Mouse (Mus musculus) embryonic facial prominence, embryonic 14.5 days (tissue): Measurements from ENCODE around the gene Cdc25a. TPM values are rescaled to one million over a fixed set of nuclear protein-coding genes. Genes with fewer than 3 reads are reported as not detected.

Experiments
- ATAC-seq: fragments of 200-750 bp; cut with Nextera tagmentation; 2 replicates; pipeline ENCODE4 v1.8.0; 2017; ENCODE audit warnings: low read depth, moderate number of reproducible peaks, moderate TSS enrichment
- DNase-seq: peaks from one replicate; pipeline ENCODE4 v3.0.0-alpha.2; 2015; ENCODE audit warnings: low spot score
- H3K27ac ChIP-seq: fragments of 300-500 bp; sonication (generic); replicated peaks from 2 replicates; pipeline ENCODE4 v1.5.1; 2014; ENCODE audit warnings: low read depth, mild to moderate bottlenecking, low read length, moderate library complexity
- H3K27me3 ChIP-seq: fragments of 300-500 bp; sonication (generic); replicated peaks from 2 replicates; pipeline ENCODE4 v1.6.1; 2014; ENCODE audit warnings: low read length; ENCODE audit not compliant: control insufficient read depth, insufficient read depth
- H3K36me3 ChIP-seq: fragments of 300-500 bp; sonication (generic); 2 replicates; pipeline ENCODE4 v1.6.1; 2014; ENCODE audit warnings: low read length, mixed read lengths; ENCODE audit not compliant: control insufficient read depth, insufficient read depth
- H3K4me1 ChIP-seq: fragments of 300-500 bp; sonication (generic); 2 replicates; pipeline ENCODE4 v1.6.1; 2014; ENCODE audit warnings: antibody characterized with exemption, low read length; ENCODE audit not compliant: control insufficient read depth, insufficient read depth
- H3K4me2 ChIP-seq: fragments of 300-500 bp; sonication (generic); 2 replicates; pipeline ENCODE4 v1.6.1; 2014; ENCODE audit warnings: low read depth, mild to moderate bottlenecking, low read length, moderate library complexity, mixed read lengths
- H3K4me3 ChIP-seq: fragments of 300-500 bp; sonication (generic); 2 replicates; pipeline ENCODE4 v1.5.1; 2014; ENCODE audit warnings: low read depth, mild to moderate bottlenecking, low read length
- H3K9ac ChIP-seq: fragments of 300-500 bp; sonication (generic); 2 replicates; pipeline ENCODE4 v1.6.1; 2014; ENCODE audit warnings: low read depth, mild to moderate bottlenecking, low read length, moderate library complexity, mixed read lengths
- H3K9me3 ChIP-seq: fragments of 300-500 bp; sonication (generic); 2 replicates; pipeline ENCODE4 v1.6.1; 2016; ENCODE audit warnings: low read length; ENCODE audit not compliant: control insufficient read depth
- WGBS: fragments of 180-500 bp; shearing (Covaris S2); extraction: QIAGEN DNeasy Blood & Tissue Kit; methylation state at CpG from one replicate; pipeline ENCODE4 v1.1.7; 2014; 5-methylcytosine and 5-hydroxymethylcytosine counted together
- polyA plus RNA-seq: library from polyadenylated mRNA; unstranded; fragments of >200 nt; fragmentation: Nextera tagmentation; extraction: Ambion mirVana; gene quantifications from 2 replicates; pipeline ENCODE4 v1.2.1, GENCODE M21; 2014

The Cdc25a gene
- polyA plus RNA-seq, 1 experiment from 2014 or later = 24.5 TPM

GRCm38 (mm10) chr9:109898027-109898426 is 22.6 kb downstream of the Cdc25a start:
- H3K9ac ChIP-seq = no peak overlapping the region
- no peak overlapping the region for H3K4me2 ChIP-seq
- DNase-seq (no peak), ATAC-seq (no peak)
- no peaks in the 10 kb centered on the region for H3K9me3 ChIP-seq
- H3K27ac ChIP-seq = no peak overlapping the region
- no peaks in the 10 kb centered on the region for H3K27me3 ChIP-seq
- no peak overlapping the region for H3K4me3 ChIP-seq
- WGBS = 23% methylated on average over 2 of the region's 2 CpGs
- 0 out of 2 replicates have a peak, but pooled peaks cover 5% of the 10 kb centered on the region for H3K4me1 ChIP-seq
- H3K36me3 ChIP-seq = peaks cover 21% of the 10 kb centered on the region

- WGBS = 68% methylated on average over 11 of the region's 15 CpGs
- no peak for ATAC-seq
- H3K9ac ChIP-seq = 0 out of 2 replicates have a peak overlapping the region, but pooled peaks have one; percentile 1
Measured at GRCm38 (mm10) chr9:109899361-109899760, 24.0 kb downstream of the Cdc25a start.

GRCm38 (mm10) chr9:109899774-109900173 is 24.4 kb downstream of the Cdc25a start:
- Histone ChIP-seq H3K9ac (0 out of 2 replicates have a peak overlapping the region, but pooled peaks have one; percentile 1), H3K9me3 (no peaks in the 10 kb centered on the region), H3K27me3 (no peaks in the 10 kb centered on the region), H3K4me2 (no peak overlapping the region), H3K27ac (no peak overlapping the region), H3K36me3 (peaks cover 6% of the 10 kb centered on the region; the same call in 1 of the 2 replicates), H3K4me1 (no peaks in the 10 kb centered on the region), H3K4me3 (no peak overlapping the region)
- no peak for ATAC-seq
- WGBS = 58% methylated on average over 8 of the region's 8 CpGs
- DNase-seq = no peak

More at GRCm38 (mm10) chr9:109899361-109899760, 24.0 kb downstream of the Cdc25a start:
- no peak overlapping the region for H3K27ac ChIP-seq
- DNase-seq = no peak
- 0 out of 2 replicates have a peak, but pooled peaks cover 2% of the 10 kb centered on the region for H3K4me1 ChIP-seq
- H3K36me3 ChIP-seq = peaks cover 8% of the 10 kb centered on the region; the same call in 1 of the 2 replicates
- H3K4me3 ChIP-seq = no peak overlapping the region
- no peaks in the 10 kb centered on the region for H3K27me3 ChIP-seq
- no peak overlapping the region for H3K4me2 ChIP-seq
- H3K9me3 ChIP-seq = no peaks in the 10 kb centered on the region

- Histone ChIP-seq H3K36me3 (peaks cover 3% of the 10 kb centered on the region; the same call in 1 of the 2 replicates), H3K27me3 (no peaks in the 10 kb centered on the region), H3K27ac (no peak overlapping the region), H3K4me3 (no peak overlapping the region), H3K4me1 (no peaks in the 10 kb centered on the region), H3K9ac (no peak overlapping the region), H3K9me3 (no peaks in the 10 kb centered on the region), H3K4me2 (no peak overlapping the region)
- WGBS = 80% methylated on average over 3 of the region's 3 CpGs
- DNase-seq (no peak), ATAC-seq (no peak)
Measured at GRCm38 (mm10) chr9:109900604-109901003, 25.2 kb downstream of the Cdc25a start.

GRCm38 (mm10) chr9:109902246-109902645 is 26.9 kb downstream of the Cdc25a start:
- Histone ChIP-seq H3K36me3 (no peaks in the 10 kb centered on the region), H3K27me3 (no peaks in the 10 kb centered on the region), H3K4me3 (no peak overlapping the region), H3K4me2 (no peak overlapping the region), H3K9me3 (no peaks in the 10 kb centered on the region), H3K27ac (no peak overlapping the region), H3K9ac (no peak overlapping the region), H3K4me1 (no peaks in the 10 kb centered on the region)
- DNase-seq = no peak
- ATAC-seq = no peak
- WGBS = 59% methylated on average over 4 of the region's 4 CpGs

- Histone ChIP-seq H3K27ac (no peak overlapping the region), H3K4me3 (no peak overlapping the region), H3K27me3 (no peaks in the 10 kb centered on the region), H3K9ac (no peak overlapping the region), H3K36me3 (no peaks in the 10 kb centered on the region), H3K9me3 (no peaks in the 10 kb centered on the region), H3K4me2 (no peak overlapping the region), H3K4me1 (no peaks in the 10 kb centered on the region)
- 66% methylated on average over 5 of the region's 5 CpGs for WGBS
- DNase-seq = no peak
- no peak for ATAC-seq
Measured at GRCm38 (mm10) chr9:109902740-109903139, 27.4 kb downstream of the Cdc25a start.

- Histone ChIP-seq H3K9ac (no peak overlapping the region), H3K27ac (no peak overlapping the region)
Measured at GRCm38 (mm10) chr9:109907300-109907699, 31.9 kb downstream of the Cdc25a start.

GRCm38 (mm10) chr9:109907774-109908465 is 32.5 kb downstream of the Cdc25a start:
- H3K27ac ChIP-seq = no peak overlapping the region

More at GRCm38 (mm10) chr9:109907300-109907699, 31.9 kb downstream of the Cdc25a start:
- Histone ChIP-seq H3K36me3 (no peaks in the 10 kb centered on the region), H3K27me3 (no peaks in the 10 kb centered on the region), H3K9me3 (no peaks in the 10 kb centered on the region), H3K4me2 (no peak overlapping the region), H3K4me3 (no peak overlapping the region), H3K4me1 (no peaks in the 10 kb centered on the region)
- DNase-seq = no peak
- ATAC-seq = no peak; the same call in 1 of the 2 replicates
- WGBS = 61% methylated on average over 8 of the region's 8 CpGs

GRCm38 (mm10) chr9:109909102-109909501 is 33.7 kb downstream of the Cdc25a start:
- Histone ChIP-seq H3K4me3 (no peak overlapping the region), H3K9me3 (no peaks in the 10 kb centered on the region), H3K4me1 (no peaks in the 10 kb centered on the region), H3K4me2 (no peak overlapping the region), H3K36me3 (no peaks in the 10 kb centered on the region), H3K27ac (no peak overlapping the region), H3K9ac (no peak overlapping the region), H3K27me3 (no peaks in the 10 kb centered on the region)
- no peak for ATAC-seq
- no peak for DNase-seq
- WGBS = 85% methylated on average over 8 of the region's 8 CpGs

More at GRCm38 (mm10) chr9:109907774-109908465, 32.5 kb downstream of the Cdc25a start:
- Histone ChIP-seq H3K4me1 (no peaks in the 10 kb centered on the region), H3K36me3 (no peaks in the 10 kb centered on the region), H3K4me2 (no peak overlapping the region), H3K4me3 (no peak overlapping the region), H3K27me3 (no peaks in the 10 kb centered on the region), H3K9me3 (no peaks in the 10 kb centered on the region), H3K9ac (no peak overlapping the region)
- ATAC-seq (no peak), DNase-seq (no peak)
- WGBS = 73% methylated on average over 6 of the region's 6 CpGs
